Mouse (Mus musculus): ENCODE data around the gene Zfp91. TPM values are rescaled to one million over a fixed set of nuclear protein-coding genes. Genes with fewer than 3 reads are reported as not detected.
"Not testable (repeated sequence)": the region's sequence is repeated elsewhere in the genome, so short reads cannot be mapped to it uniquely, and the experiment has no call there.

Zfp91 gene
- polyA plus RNA-seq, 1 experiment from 2014 or later = 76.2 TPM

- 0 out of 2 replicates have a peak, but pooled peaks cover 22% of the 10 kb centered on the region for H3K36me3 ChIP-seq (ENCODE audit: inconsistent target)
- H3K27ac ChIP-seq = no peak overlapping the region
- no peak overlapping the region for H3K4me3 ChIP-seq (ENCODE audit: inconsistent target)
- H3K79me2 ChIP-seq (ENCODE audit: inconsistent target) = no peaks in the 10 kb centered on the region
- 62% methylated on average over 2 of the region's 2 CpGs for WGBS (ENCODE audit: missing documents)
These were observed 33.5 kb downstream of the Zfp91 start for GRCm38 (mm10) chr19:12762212-12763130.

GRCm38 (mm10) chr19:12759656-12760055, 36.3 kb downstream of the Zfp91 start:
- Histone ChIP-seq H3K4me3 (ENCODE audit: inconsistent target) (no peak overlapping the region), H3K27ac (no peak overlapping the region), H3K79me2 (ENCODE audit: inconsistent target) (no peaks in the 10 kb centered on the region), H3K36me3 (ENCODE audit: inconsistent target) (0 out of 2 replicates have a peak, but pooled peaks cover 5% of the 10 kb centered on the region)
- 86% methylated on average over 2 of the region's 2 CpGs for WGBS (ENCODE audit: missing documents)

- WGBS (ENCODE audit: missing documents) = no CpG with 5 or more reads among the region's 1 CpGs
- no peak overlapping the region for H3K27ac ChIP-seq
- no peaks in the 10 kb centered on the region for H3K79me2 ChIP-seq (ENCODE audit: inconsistent target)
- H3K36me3 ChIP-seq (ENCODE audit: inconsistent target) = 0 out of 2 replicates have a peak, but pooled peaks cover 2% of the 10 kb centered on the region
- H3K4me3 ChIP-seq (ENCODE audit: inconsistent target) = no peak overlapping the region
These were observed 36.9 kb downstream of the Zfp91 start for GRCm38 (mm10) chr19:12758936-12759478.

- H3K4me3 ChIP-seq (ENCODE audit: inconsistent target) = no peak overlapping the region
- 90% methylated on average over 3 of the region's 3 CpGs for whole genome bisulfite sequencing (ENCODE audit: missing documents)
- H3K36me3 ChIP-seq (ENCODE audit: inconsistent target) = no peaks in the 10 kb centered on the region
- no peak overlapping the region for H3K27ac ChIP-seq
- no peaks in the 10 kb centered on the region for H3K79me2 ChIP-seq (ENCODE audit: inconsistent target)
These were observed 39.6 kb downstream of the Zfp91 start for GRCm38 (mm10) chr19:12756286-12756685.

GRCm38 (mm10) chr19:12731950-12732349, 64.0 kb downstream of the Zfp91 start:
- whole genome bisulfite sequencing (ENCODE audit: missing documents) = 94% methylated on average over 2 of the region's 2 CpGs

GRCm38 (mm10) chr19:12731036-12731435, 64.9 kb downstream of the Zfp91 start:
- 72% methylated on average over 1 of the region's 1 CpGs for WGBS (ENCODE audit: missing documents)
- Histone ChIP-seq H3K36me3 (ENCODE audit: inconsistent target) (no peaks in the 10 kb centered on the region), H3K79me2 (ENCODE audit: inconsistent target) (no peaks in the 10 kb centered on the region), H3K27ac (peak overlapping the region; percentile 65), H3K4me3 (ENCODE audit: inconsistent target) (no peak overlapping the region)

More at GRCm38 (mm10) chr19:12731950-12732349, 64.0 kb downstream of the Zfp91 start:
- Histone ChIP-seq H3K4me3 (ENCODE audit: inconsistent target) (no peak overlapping the region), H3K27ac (no peak overlapping the region), H3K79me2 (ENCODE audit: inconsistent target) (no peaks in the 10 kb centered on the region), H3K36me3 (ENCODE audit: inconsistent target) (no peaks in the 10 kb centered on the region)

GRCm38 (mm10) chr19:12725851-12726250, 70.1 kb downstream of the Zfp91 start:
- H3K4me3 ChIP-seq (ENCODE audit: inconsistent target) = no peak overlapping the region
- H3K36me3 ChIP-seq (ENCODE audit: inconsistent target) = no peaks in the 10 kb centered on the region
- no peaks in the 10 kb centered on the region for H3K79me2 ChIP-seq (ENCODE audit: inconsistent target)
- no peak overlapping the region for H3K27ac ChIP-seq
- WGBS (ENCODE audit: missing documents) = 88% methylated on average over 1 of the region's 1 CpGs

GRCm38 (mm10) chr19:12722308-12722707, 73.6 kb downstream of the Zfp91 start:
- Histone ChIP-seq H3K36me3 (ENCODE audit: inconsistent target) (no peaks in the 10 kb centered on the region), H3K79me2 (ENCODE audit: inconsistent target) (no peaks in the 10 kb centered on the region), H3K4me3 (ENCODE audit: inconsistent target) (no peak overlapping the region), H3K27ac (no peak overlapping the region)
- no CpG with 5 or more reads among the region's 3 CpGs for WGBS (ENCODE audit: missing documents)

- not testable (repeated sequence) for H3K79me2 ChIP-seq (ENCODE audit: inconsistent target); H3K27ac ChIP-seq; H3K4me3 ChIP-seq (ENCODE audit: inconsistent target); H3K36me3 ChIP-seq (ENCODE audit: inconsistent target)
- 90% methylated on average over 6 of the region's 7 CpGs for whole genome bisulfite sequencing (ENCODE audit: missing documents)
These were observed 74.3 kb downstream of the Zfp91 start for GRCm38 (mm10) chr19:12721596-12721995.

GRCm38 (mm10) chr19:12720919-12721318, 75.0 kb downstream of the Zfp91 start:
- H3K36me3 ChIP-seq (ENCODE audit: inconsistent target); H3K79me2 ChIP-seq (ENCODE audit: inconsistent target); H3K4me3 ChIP-seq (ENCODE audit: inconsistent target); H3K27ac ChIP-seq: not testable (repeated sequence)
- WGBS (ENCODE audit: missing documents) = 94% methylated on average over 3 of the region's 5 CpGs

- 49% methylated on average over 2 of the region's 2 CpGs for WGBS (ENCODE audit: missing documents)
- H3K36me3 ChIP-seq (ENCODE audit: inconsistent target) = no peaks in the 10 kb centered on the region
- no peak overlapping the region for H3K27ac ChIP-seq
- no peaks in the 10 kb centered on the region for H3K79me2 ChIP-seq (ENCODE audit: inconsistent target)
- no peak overlapping the region for H3K4me3 ChIP-seq (ENCODE audit: inconsistent target)
These were observed 75.5 kb downstream of the Zfp91 start for GRCm38 (mm10) chr19:12720463-12720862.

GRCm38 (mm10) chr19:12719189-12719588, 76.7 kb downstream of the Zfp91 start:
- Histone ChIP-seq H3K79me2 (ENCODE audit: inconsistent target) (no peaks in the 10 kb centered on the region), H3K36me3 (ENCODE audit: inconsistent target) (no peaks in the 10 kb centered on the region), H3K4me3 (ENCODE audit: inconsistent target) (no peak overlapping the region), H3K27ac (no peak overlapping the region)
- 82% methylated on average over 6 of the region's 6 CpGs for WGBS (ENCODE audit: missing documents)

Measured in macrophage (primary cell).